Mouse (Mus musculus) MEL-GATA-1-ER (cell line): ENCODE data around the gene Trabd.
A peak's percentile ranks its signal among the peaks of the same experiment; 100 is the strongest.

Experiments used
- DNase-seq: peaks from one replicate; pipeline ENCODE4 v3.0.0-alpha.2; 2012; ENCODE audit warnings: low read depth; ENCODE audit errors: extremely low read depth

Gene Trabd

DNA sequence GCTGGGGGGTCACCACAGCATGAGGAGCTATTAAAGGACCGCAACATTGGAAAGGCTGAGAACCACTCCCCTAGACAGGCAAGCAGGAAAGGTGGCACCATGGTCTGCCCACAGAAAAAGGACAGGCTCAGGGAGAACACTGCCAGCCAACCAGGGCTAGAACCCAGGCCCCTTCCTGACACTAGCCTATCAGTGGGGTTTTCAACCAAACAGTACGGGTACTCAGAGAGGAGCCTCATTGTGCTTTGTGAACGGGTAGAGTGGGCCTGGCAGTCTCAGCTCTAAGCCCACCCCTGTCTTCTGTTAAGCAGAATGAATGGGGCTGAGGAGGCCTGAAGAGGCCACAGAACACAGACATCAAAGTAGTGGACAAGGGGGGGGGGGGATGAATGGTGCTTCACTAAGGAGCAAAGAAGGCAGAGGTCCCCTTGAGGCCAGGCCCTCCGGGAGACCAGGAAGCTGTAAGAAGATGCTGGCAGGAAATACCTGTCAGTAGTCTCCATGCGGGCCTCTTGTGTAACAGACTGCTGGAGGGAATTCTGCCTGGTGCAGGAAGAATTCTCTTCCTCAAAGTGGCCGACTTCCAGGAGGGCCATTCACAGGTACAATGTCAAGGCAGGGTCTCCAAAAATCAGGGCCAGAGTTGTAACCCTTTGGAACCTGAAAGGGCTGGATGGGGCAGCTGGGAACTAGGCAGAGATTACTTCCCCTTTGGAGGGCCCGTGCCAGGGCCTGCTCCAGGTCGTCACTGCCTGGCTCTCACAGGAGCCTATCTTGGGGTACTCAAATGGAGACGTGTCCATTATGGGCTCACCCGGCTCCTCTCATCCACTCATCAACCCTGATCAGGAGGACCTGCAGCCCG, at the start of gene Trabd:
Gene Trabd, plus strand, starts transcription at position 512 of the 865 bp plus-strand sequence.
- no peak for DNase-seq

DNA sequence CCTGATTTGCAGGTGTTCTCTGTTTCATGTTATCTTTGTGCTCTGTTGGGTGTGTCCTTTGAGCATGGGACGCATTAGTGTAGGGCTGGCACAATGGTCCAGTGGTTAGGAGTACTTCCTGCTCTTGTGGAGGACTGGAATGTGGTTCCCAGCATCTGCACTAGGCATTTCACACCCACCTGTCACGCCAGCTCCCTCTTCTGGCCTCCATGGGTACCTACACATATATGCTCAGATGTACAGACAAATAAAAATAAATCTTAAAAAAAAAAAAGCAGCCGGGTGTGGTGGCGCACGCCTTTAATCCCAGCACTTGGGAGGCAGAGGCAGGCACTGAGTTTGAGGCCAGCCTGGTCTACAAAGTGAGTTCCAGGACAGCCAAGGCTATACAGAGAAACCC, 30.5 kb upstream of the Trabd start:
- DNase-seq = no peak

DNA sequence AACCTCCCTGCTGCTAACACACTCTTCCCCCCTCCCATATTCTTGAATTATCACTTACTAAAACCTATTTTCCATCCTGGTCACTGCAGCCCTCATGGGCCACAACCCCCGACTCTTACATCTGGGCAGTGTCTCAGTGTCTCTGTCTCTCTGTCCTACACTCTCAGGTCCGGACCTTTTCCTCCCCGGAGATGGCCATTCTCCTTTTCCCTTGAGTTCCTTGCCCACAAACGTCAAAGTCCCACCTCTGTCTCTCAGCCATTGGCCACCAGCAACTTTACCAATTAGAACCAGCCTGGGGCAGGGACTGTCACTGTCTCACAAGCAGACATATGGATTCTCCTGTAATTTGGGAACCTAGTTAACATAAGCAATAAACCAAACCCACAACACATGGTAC, 28.6 kb upstream of the Trabd start:
- no peak for DNase-seq

DNA sequence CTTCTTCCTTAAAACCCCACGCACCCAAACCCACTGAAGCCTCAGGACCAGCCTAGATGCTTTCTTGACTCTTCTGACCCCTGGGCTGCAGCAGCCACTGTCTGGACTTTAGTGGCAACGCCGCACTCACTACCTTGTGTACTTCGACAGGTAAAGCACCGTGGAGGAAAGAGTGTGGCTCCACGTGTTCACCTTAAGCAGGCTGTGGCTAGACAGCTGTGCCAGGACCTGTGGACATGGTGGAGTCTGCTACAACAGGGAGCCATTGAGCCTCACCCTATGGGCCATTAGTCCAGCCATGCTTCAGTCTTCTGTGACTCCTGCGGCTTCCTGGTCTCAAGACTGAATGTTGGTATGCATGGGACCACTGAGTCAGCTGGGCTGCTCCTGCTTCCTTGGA, 20.3 kb upstream of the Trabd start:
- DNase-seq = no peak

GRCm38 (mm10) chr15:89058736-89059135, 16.2 kb upstream of the Trabd start:
- DNase-seq = no peak

- DNase-seq = no peak
Measured at GRCm38 (mm10) chr15:89059161-89059931, 15.6 kb upstream of the Trabd start, which contains the start of gene Panx2. Gene Panx2 (plus strand): TSS chr15:89059734.

GRCm38 (mm10) chr15:89060032-89060681, 14.8 kb upstream of the Trabd start:
- no peak for DNase-seq

DNA sequence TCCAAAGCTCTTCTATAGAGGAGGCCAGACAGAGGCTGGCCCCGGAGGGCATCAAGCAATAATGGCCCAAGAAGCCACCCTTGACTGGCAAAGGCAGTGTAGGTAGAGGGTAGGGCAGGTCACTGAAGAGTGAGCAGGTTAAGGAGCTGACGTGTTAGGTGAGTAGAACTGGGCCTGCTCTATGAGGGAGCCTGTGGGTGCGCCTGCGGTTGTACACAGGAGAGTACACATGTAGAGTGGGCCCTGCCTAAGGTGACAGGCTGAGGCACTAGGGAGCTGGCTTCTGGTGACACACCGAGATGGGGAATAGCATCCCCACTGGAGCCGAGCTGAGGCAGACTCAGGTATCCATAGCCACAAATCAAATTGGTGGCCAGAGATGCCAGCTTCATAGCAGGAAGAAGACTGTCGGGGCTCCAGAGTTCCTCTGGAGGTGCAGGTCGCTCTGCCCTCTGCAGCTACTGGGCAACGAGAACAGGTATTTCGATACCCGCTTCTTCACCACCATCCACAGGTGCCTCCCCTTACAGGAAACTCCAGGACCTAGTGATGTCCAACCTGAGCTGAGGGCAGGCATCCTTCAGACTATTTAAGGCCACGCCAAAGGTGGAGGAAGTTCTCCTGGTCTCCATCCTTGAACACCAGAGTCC, 14.0 kb upstream of the Trabd start:
- DNase-seq = no peak

- no peak for DNase-seq
Measured at GRCm38 (mm10) chr15:89061761-89062517, 13.0 kb upstream of the Trabd start.

DNA sequence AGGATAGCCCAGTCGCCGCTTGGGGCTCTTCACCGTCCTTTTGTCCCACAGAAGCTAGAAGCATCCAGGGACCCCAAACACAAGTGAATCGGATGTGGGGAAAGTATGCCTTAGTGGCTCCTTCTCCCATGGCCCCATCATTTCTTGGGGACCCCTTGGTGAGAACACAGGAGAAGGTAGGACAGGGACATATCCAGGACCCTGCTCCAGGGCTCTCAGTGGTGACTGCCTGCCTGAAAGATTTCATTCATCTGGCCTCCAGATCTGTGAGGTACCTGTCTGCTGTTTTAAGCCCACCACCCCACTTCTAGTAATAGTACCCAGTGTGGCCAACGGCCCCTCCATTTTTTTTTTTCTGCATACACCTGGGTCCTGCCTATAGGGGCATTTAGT, 12.4 kb upstream of the Trabd start:
- no peak for DNase-seq

GRCm38 (mm10) chr15:89063001-89063400, 11.9 kb upstream of the Trabd start:
- DNase-seq = no peak

DNA sequence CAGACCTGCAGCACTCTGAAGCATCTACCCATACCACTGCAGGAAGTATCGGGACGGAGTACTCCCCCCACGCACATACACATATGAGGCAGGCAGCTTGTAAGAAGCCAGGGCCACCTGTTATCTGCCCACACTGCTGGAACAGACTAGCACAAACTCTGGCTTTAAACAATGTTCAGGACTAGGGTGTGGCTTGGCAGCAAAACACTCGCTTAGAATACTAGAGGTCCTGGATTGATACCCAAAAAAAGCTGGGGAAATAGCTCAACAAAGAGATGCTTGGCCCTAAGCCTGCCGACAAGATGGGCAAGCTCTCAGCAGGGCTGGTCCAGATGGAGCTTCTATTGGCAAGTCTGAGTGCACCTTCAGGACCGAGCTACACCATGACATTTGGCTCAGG, 11.4 kb upstream of the Trabd start:
- no peak for DNase-seq

DNA sequence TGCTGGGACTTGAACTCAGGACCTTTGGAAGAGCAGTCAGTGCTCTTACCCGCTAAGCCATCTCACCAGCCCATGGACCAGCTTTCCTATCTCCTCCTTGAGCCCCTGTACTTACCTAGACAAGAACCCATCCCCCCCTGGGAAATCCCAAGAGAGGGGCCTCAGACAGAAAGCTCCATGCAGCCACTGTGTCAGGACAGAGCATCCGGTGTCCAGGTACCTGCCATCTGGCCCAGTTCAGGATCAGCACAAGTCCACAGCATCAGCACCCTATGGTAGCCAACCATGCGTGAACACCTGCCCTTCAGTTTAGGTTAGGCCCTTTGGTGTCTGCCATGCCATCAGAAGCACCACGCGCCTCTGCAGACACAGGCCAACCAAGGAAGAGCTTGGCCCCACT, 10.0 kb upstream of the Trabd start:
- DNase-seq = no peak

DNA sequence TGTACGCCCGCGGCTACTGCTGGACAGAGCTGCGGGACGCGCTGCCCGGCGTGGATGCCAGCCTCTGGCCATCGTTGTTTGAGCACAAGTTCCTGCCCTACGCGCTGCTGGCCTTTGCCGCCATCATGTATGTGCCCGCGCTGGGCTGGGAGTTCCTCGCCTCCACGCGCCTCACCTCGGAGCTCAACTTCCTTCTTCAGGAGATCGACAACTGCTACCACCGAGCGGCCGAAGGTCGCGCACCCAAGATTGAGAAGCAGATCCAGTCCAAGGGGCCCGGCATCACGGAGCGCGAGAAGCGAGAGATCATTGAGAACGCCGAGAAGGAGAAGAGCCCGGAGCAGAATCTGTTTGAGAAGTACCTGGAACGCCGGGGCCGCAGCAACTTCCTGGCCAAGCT, 7.3 kb upstream of the Trabd start:
- DNase-seq = no peak

GRCm38 (mm10) chr15:89068226-89068625, 6.7 kb upstream of the Trabd start:
- no peak for DNase-seq

DNA sequence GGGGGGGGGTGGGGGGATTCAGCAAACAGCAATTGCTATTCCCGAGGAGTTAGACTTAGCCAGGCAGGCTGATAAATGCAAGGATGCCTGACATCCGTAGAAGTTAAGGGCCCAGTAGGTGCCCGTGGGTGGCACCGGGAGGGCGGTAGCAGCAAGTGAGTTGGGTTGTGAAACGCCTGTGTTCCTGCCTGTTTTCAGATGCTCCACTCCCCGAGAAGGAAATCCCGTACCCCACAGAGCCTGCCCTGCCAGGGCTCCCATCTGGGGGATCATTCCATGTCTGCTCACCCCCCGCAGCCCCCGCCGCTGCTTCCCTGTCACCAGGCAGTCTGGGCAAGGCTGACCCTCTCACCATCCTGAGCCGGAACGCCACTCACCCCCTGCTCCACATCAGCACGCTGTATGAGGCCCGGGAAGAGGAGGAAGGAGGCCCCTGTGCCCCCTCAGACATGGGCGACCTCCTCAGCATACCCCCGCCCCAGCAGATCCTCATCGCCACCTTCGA, 5.5 kb upstream of the Trabd start:
- no peak for DNase-seq

DNA sequence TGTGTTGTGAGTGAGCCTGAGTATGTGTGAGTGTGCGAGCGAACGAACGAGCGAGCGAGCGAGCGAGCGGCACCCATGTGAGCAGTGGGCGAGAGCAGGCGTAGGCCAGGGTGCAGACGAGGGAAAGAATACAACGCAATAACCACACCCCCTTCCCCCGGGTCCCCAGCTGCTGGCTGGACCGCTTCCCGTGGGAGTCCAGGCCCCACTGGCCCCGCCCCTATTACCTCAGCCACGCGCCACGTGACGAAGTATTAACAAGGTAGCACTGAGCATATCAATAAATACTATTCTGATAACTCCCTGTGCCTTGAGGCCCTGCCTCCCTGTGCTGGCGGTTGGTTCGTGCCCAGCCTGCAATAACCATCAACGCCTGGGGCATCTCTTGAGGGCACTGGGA, 4.3 kb upstream of the Trabd start:
- no peak for DNase-seq

DNA sequence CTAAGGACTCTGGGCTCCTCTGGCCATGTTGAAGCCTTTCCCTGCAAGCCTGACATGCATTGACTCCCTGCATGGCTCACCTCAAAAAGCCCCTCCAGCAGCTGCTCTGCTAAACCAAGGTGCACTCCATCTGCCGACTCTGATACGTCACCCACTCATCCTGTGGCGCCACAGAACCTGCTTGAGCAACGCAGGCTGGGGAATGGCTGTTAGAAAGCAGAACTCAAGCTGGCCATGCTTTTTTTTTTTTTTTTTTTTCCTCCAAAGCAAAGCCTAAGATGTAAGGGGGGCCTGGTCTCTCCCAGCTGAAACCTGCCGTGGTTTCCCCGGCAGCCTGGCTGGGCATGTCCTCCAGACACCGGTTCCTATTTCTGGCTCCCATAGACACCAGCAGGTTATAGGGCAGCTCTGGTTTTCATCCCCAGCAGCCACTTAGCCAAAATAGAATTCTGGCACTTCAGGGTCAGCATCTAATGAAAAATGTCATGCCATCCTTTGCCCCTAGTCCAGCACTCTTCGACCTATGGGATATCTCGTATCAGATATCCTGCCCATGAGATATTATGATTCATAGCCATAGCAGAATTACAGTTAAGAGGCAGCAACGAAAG, 826 bp upstream of the Trabd start:
- no peak for DNase-seq

- peak; percentile 50 for DNase-seq
Measured at GRCm38 (mm10) chr15:89075478-89076147, 689 bp downstream of the Trabd start.
